Mouse (Mus musculus): Measurements from ENCODE around the gene Fgr.
"Not testable (repeated sequence)": the region's sequence is repeated elsewhere in the genome, so short reads cannot be mapped to it uniquely, and the experiment has no call there.

Fgr gene

GRCm38 (mm10) chr4:132983664-132984512 lies 10.0 kb downstream of the Fgr start:
- no peak for DNase-seq (ENCODE audit: low spot score in 2 of 2)

- no peak for DNase-seq (ENCODE audit: low spot score in 2 of 2)
Measured at GRCm38 (mm10) chr4:132988581-132989355, 14.9 kb downstream of the Fgr start.

DNA sequence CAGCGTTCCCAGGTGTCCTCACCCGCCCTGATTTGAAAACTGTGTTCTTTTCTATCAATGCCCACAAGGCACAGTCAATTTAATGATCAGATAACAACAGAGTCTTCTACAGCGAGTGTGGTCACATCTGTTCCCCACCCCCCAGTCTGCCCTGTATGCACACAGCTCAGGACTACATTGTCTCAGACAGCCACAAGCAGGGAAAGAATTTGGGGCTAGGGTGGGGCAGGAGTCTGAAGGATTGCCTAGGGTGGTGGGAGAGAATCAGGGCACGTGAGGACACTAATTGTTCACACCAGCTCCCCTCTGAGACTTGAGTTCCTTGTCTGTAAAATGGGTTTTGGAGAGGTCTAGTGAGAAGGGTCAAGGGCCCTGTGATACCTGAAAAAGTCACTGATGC lies 19.7 kb downstream of the Fgr start:
- no peak for DNase-seq (ENCODE audit: low spot score in 2 of 2)

DNA sequence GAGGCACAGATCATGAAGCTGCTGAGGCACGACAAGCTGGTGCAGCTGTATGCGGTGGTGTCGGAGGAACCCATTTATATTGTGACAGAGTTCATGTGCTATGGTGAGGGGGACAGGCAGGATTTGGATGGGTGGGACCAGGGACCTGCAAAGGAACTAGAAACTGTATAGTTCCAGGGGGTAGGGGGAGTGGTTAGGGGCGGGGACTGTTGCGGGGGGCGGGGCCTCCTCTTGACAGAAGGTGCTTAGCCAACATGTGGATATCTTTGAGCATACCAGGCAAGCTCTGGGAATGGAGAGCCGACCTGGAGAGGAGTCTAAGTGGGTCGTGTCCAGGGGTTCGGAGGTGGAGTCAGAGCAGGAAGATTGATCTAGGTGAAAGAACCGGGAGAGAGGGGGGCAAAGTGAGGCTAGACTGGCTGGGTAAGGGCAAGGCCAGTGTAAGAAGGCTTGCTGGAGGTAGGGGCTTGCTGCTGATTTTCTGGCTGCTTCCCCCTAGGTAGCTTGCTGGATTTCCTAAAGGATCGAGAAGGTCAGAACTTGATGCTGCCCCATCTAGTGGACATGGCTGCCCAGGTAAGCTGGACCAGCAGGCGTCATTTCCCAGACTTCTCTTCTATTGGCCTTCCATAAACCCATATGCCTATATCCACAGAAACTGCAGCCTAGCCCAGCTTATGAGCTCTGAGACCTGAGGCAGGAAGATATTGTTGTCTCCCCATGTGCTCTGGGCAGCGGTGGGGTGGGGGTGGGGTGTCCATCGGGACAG lies 23.8 kb downstream of the Fgr start:
- DNase-seq (ENCODE audit: low spot score in 2 of 2) = no peak

DNA sequence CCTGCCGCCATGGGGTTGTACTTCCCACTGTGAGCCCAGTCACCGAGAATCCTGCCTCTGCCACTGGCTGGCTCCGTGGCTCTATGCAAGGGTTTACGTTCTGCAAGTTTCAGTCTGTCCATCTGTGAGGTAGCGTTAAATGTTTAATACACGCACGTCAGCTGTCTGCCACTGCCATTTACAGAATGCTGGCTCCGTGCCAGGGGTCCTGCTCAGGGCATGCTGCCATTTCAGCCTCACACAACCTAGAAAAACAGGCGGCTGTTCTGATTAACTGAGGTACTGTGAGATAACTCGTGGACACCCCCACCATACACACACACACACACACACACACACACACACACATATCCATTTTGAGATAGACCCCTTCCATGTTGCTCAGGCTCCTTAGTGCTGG lies 29.0 kb downstream of the Fgr start:
- DNase-seq (ENCODE audit: low spot score in 2 of 2) = no peak

DNA sequence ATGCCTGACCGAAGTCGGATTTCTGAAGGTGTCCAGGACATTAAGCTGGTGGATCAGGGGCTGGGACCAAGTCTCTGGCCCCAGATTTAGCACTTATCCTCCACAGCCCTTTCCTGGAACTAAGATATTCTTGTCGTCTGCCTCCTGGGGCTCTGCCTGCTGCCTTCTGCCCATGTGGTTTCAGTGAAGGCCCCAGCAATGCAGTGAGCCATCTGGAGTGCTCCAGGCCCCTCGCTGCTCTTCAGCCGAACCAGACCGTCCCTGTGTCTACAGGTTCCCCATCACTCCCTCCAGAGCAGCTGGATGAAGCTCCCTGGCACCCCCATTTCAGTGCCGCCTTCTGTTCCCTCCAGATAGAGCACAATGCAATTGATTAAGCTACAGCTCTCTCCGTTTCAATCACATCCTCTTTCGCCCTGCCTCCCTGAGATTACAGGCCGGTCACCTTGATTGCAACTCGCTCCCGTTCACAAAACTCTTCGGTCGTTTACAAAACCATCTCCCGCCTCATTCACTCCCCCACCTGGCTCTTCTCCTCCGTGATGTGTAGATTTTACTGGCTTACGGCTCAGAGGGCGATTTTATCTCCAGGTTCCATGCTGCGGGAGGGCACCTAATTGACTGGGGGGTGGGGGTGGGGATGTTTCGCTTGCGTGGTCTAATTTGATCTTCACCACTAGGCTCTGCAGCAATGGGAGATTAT lies 29.6 kb downstream of the Fgr start:
- no peak for DNase-seq (ENCODE audit: low spot score in 2 of 2)

DNA sequence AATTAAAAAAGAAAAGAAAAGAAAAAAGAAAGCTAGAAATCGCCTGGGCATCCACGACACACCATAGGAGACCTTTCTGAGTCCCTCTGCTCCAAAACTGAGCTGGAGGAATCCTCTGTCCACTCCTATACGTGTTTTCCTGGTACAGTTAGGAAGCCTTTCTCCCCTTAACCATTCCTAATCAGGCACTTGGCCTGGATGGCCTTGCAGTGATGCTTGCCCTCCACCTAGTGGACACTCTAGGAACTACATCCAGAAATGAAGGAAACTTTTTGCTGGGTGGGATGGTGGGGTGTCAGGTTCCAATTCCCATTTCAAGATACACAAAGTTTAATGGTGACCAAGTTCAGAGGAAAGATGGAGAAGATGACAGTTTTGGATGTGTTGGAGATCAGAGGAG lies 31.3 kb downstream of the Fgr start:
- DNase-seq (ENCODE audit: low spot score in 2 of 2) = peak; percentile 65 to 71

- DNase-seq (ENCODE audit: low spot score in 2 of 2) = not testable (repeated sequence)
Measured at GRCm38 (mm10) chr4:133005885-133006451, 32.1 kb downstream of the Fgr start.

DNA sequence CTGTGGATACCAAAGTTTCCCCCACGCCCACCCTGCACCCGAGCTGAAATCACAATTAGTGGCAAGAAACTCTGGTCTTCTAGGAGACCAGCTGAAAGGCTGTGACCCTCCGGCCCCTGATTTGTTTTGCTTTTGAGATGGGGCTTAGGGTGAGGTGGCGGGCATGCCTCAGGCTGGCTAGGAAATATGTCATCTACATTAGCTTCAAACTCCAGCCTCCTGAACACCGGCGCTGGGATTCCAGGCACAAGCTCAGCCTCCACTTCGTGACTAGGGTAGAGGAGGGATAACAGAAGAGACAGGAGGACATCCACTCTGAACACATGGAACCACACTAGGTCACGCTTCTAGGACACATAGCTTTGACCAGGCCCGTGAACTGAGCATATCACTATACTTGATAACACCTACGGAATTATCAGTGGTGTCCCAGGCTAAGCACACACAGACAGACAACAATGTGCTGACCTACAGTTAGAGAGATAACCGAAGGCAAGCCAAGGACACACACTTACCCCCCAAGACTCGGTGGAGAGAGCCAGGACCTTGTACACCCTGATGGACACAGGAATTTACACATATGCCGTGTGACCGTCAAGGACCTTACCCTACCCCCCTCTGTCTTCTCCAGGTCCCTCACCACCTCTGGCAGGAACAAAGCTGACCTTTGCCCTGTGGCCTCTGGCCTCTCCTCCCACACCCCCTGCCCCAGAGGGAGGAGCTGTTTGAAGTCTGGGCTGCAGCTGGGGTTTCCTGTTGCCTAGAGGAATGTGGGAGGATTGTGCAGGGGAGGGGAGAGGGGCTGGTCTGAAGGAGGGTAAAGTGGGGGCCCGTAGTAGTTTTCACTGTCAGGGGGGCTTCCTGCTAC lies 33.9 kb downstream of the Fgr start:
- DNase-seq (ENCODE audit: low spot score in 2 of 2) = no peak

DNA sequence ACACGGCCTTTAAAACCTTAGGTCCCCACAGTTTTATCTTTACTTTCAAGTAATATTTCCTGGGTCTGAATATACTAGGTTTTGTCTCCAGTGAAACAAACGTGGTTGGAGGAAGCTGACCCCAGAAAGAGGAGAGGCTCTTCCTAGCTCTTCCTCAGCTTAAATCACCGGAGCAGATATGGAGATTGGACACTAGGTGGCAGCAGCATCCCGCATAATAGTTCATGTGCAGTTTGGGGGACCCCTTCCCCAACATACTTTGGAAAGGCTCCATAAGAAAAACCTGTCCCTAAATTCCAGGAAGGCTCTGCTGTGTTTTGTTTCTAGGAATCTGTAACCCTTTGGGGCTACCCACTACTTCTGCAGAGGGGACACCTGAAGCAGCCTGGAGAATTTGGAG lies 35.2 kb downstream of the Fgr start:
- peak; percentile 52 to 63 for DNase-seq (ENCODE audit: low spot score in 2 of 2)

GRCm38 (mm10) chr4:133009676-133010075 lies 35.8 kb downstream of the Fgr start:
- no peak for DNase-seq (ENCODE audit: low spot score in 2 of 2)

DNA sequence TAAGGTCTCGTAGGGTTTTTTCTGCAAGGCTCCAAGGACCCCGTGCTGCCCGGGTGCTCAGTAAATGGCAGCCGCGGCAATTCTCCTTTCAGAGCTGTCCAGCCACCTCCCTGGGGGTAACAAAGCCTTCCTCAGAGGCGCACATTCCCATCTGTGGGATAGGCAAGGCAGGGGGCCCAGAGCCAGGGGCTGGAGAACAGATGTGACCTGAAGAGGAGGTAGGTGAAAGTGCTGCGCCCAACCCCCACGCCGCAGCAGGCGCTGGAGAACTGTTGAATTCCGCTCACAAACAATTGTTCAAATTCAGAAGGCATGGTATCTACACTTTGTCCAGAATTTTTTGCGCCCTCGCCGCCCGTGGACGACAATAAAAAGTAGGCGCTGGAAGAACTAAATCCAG lies 36.7 kb downstream of the Fgr start:
- no peak for DNase-seq (ENCODE audit: low spot score in 2 of 2)

DNA sequence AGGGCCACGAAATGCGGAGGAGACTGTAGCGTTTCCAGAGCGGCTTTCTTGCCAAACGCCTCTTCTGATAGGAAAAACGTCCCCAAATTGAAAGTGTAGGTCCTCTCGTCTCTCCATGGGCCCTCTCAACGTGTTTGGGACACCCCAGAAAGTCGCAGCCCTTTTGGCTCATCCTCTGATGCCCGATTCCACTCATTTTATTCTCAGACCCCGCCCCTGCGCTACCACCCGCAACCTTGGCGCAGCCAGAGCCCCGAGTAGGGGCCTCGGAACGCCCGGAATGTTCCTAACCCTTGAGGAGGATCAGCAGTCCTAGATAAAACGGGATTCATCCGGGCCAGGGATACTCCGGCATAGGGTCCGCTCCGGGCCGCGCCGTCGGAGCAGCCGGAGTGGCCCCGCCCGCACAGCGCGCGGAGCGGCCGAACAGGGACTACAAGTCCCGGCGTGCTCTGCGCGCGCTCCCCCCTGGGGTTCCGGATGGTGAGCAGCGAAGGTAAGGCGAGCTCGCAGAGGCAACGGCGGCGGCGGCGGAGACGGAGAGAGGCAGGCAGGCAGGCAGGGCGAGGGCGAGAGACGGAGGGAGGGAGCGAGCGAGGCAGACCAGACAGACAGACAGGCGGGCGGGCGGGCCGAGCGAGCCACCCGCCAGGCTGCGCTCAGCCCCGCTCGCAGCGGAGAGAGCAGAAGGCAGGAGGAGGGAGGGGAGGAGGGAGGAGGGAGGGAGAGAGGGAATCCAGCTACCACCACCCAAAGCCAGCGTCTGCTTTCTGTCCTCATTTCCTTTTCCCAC lies 37.3 kb downstream of the Fgr start, which contains the start of gene Ahdc1:
TSS of gene Ahdc1 (plus strand) at position 233 of the 793 bp plus-strand sequence.
- peak; percentile 90 for DNase-seq (ENCODE audit: low spot score in 2 of 2)

- DNase-seq (ENCODE audit: low spot score in 2 of 2) = peak; percentile 25 to 33
Measured at GRCm38 (mm10) chr4:133011821-133012775, 38.2 kb downstream of the Fgr start.

- DNase-seq (ENCODE audit: low spot score in 2 of 2) = peak in 1 of 2 experiments; percentile 21
Measured at GRCm38 (mm10) chr4:133012776-133013265, 38.9 kb downstream of the Fgr start.

- DNase-seq (ENCODE audit: low spot score in 2 of 2) = peak; percentile 29 to 42
Measured at GRCm38 (mm10) chr4:133013266-133013891, 39.5 kb downstream of the Fgr start.

GRCm38 (mm10) chr4:133014088-133014487 lies 40.2 kb downstream of the Fgr start:
- DNase-seq (ENCODE audit: low spot score in 2 of 2) = no peak
